Mouse (Mus musculus): ENCODE measurements around the gene Tnfsf12.
A peak's percentile ranks its signal among the peaks of the same experiment; 100 is the strongest.
"Not testable (repeated sequence)": the region's sequence is repeated elsewhere in the genome, so short reads cannot be mapped to it uniquely, and the experiment has no call there.

The Tnfsf12 gene

DNA sequence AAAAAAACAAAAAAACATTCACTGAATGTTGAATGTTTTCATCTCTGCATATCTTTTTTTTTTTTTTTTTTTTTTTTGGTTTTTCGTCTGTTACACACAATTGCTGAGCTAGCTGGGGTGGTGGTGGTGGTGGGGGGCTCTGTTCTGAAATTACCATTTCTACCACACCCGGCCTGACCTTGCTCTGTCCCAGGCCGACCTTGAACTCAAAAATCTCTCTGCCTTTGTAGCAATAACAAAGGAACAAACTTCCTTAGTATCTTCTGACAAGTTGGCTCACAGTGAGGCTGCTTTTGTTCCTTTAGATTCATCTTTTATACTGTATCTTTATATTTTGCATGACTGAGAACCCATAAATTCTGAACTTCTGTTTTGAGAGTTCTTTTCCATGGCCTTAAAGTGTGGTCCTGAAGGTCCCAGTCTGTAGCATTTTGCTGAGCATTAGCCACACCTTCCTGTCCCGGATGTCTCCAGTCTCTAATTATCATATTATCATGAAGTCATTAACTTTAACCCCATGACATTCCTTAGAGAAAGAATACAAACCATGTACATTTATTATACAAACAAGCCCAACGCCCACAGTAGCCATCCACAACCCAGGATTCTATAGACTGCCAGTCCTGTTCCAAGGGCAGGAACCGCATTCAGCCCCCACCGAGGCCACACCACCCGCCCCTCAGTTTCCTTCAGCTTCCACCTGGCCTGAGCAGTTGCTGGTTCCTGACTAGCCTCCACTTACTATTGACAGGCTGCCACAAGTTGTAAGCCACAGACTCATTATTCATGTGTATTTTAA lies 8.4 kb upstream of the Tnfsf12 start:
- no peak for DNase-seq (ENCODE audit: low read depth)

DNA sequence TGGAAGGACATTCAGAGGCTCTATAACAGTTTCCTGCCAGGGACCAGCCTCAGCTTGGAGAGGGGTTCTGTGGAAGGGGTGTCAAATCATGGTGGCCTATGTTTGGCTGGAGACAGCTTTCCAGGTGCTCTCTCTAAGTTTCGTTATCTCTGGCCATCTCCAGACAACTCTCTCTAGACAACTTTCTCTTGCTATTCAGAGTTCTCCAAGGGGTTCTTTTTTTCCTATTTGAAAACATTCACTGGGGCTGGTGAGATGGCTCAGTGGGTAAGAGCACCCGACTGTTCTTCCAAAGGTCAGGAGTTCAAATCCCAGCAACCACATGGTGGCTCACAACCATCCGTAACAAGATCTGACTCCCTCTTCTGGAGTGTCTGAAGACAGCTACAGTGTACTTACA lies 7.7 kb upstream of the Tnfsf12 start:
- not testable (repeated sequence) for DNase-seq (ENCODE audit: low read depth)

DNA sequence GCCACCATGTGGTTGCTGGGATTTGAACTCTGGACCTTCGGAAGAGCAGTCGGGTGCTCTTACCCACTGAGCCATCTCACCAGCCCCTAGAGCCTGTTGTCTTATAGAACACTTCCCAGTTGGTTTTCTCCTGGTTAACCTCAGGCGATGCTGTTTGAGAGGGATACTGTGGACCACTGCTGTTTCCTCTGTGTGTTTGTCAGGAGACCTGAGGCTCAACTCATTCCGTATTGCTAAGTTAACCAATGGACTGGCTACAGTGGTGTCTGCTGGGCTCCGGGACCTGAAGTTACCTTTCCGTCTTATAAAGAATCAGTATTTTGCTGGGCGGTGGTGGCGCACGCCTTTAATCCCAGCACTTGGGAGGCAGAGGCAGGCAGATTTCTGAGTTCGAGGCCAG lies 7.2 kb upstream of the Tnfsf12 start:
- DNase-seq (ENCODE audit: low read depth), result not testable (repeated sequence)

DNA sequence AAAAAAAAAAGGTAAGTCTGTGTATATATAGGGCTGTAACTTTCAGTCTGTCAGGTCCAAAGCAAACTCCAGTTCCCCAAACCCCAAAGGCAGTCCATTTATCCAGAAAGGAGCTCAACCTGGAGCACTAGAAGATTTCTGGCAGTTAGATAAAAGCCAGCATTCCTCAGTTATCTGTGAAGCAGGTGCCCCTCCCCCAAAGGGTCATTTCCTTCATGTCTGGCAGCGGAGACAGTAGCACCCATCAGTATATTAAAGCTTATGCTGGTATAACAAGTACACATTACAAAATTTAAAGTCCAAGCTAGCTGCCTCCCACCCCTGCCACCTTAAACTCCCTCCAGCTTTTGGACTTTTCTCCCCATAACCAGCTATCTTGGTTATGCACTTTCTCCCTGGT lies 3.9 kb upstream of the Tnfsf12 start:
- no peak for DNase-seq (ENCODE audit: low read depth)

DNA sequence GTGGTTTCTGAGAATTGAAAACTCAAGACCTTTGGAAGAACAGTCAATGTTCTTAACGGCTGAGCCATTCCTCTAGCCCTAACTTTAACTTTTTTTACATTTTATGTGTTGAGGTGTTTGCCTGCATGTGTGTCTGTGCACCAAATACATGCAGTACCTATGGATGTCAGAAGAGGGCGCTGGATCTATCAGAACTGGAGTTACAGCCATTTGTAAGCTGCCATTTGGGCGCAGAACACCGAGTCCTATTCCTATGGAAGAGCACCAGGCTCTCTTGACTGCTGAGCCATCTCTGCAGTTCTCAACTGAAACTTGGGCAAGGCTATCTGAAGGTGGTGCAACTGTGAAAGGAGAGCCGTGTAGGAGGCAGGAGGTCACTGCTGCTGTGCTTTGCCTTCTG lies 2.9 kb upstream of the Tnfsf12 start:
- DNase-seq (ENCODE audit: low read depth), result no peak

DNA sequence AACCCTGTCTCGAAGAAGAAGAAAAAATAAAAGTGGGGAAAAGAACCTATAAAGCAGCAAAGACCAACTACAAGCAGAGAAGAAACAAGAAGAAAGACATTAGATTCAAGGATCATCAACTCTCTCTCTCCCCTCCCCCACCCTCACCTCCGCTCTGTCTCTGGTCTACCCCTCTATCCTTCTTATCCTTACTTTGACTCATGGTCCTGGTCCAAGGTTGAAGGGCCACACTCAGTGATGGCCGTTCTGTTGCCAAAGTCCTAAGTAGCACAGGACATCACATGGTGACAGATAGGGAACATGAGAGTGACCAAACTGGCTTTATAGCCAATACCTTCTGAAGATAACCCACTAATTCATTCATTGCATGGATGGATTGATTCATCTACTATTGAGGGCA lies 1.7 kb upstream of the Tnfsf12 start:
- no peak for DNase-seq (ENCODE audit: low read depth)

DNA sequence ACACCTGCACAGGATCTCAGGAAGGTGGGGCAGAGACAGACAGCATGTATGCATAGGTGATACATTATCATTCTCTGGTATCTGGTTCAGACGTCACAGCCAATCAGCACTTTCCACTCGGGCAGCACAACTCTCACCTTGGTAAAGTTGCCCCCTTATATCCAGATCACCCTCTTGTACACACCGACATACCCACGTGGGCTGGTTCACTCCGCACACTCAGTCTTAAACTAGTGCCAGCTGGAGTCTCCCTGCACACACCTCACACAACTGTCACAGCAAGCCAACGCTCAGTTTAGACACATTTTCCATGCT lies 646 bp downstream of the Tnfsf12 start:
- DNase-seq (ENCODE audit: low read depth), result no peak

DNA sequence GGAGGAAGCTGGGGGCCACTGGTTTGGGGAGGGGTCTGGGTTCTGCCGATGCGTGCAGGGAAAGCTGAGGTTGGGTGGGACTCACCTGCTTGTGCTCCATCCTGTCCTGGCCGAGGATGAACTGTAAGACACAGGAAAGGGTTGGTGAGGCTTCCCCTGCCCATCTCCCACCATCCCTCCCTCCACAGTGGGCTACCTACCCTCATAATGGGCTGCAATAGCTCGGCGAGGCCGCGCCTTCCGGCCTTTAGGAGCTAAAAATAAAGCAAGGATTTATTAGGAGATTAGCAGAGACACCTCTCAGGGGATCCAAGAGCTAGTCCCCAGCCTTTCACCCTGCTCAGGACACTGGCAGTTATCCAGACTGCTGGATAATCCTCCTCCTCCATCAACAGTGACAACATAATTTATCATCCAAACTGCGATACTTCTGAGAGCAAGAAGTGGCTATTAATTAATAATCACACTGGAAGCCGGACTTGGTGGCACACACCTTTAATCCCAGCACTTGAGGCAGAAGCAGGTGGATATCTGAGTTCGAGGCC lies 2.2 kb downstream of the Tnfsf12 start:
- DNase-seq (ENCODE audit: low read depth), result no peak

DNA sequence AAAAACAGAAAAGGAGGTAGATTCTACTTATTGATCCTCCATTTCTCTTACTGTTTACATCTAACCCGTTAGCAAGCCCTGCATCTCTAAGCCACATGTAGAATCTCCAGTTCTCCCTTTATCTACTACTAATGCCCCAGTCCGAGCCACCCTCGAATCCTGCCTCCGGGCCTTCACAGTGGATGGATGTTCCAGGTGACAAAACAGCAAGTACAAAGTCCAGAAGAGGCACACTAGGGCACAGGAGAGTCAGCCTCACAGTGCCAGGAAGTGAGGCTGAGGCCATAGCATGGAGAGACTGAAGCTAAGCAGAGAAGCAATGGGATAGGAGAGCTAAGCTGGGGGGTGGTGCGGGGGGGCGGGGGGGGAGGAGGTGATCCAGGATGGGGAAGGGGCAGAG lies 2.8 kb downstream of the Tnfsf12 start:
- DNase-seq (ENCODE audit: low read depth), result no peak

DNA sequence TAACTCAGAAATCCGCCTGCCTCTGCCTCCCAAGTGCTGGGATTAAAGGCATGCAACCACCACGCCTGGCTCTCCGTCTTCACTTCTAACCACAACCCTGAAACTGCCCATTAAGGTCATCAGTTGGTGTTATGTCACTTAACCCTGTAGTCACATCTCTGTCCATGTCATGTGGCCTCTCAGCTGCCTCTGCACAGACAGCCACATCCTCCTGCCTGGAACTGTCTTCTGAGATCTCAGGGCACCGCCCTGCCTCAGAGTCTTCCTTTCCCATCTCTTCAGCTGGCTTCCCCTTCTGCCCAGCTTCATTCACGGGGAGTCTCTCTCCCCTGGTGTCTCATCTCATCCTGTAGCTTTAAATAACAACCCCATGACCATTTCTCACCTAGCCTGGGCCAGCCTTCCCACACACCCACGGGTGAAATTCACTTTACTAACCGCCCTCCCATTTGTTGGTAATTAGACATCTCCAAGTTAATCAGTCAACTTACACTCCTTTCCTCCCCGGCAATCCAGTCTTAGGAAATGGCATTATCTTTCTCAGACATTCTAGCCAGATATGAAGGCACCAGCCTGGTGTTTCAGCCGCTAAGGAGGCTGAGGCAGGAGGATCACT lies 3.3 kb downstream of the Tnfsf12 start:
- DNase-seq (ENCODE audit: low read depth), result no peak

DNA sequence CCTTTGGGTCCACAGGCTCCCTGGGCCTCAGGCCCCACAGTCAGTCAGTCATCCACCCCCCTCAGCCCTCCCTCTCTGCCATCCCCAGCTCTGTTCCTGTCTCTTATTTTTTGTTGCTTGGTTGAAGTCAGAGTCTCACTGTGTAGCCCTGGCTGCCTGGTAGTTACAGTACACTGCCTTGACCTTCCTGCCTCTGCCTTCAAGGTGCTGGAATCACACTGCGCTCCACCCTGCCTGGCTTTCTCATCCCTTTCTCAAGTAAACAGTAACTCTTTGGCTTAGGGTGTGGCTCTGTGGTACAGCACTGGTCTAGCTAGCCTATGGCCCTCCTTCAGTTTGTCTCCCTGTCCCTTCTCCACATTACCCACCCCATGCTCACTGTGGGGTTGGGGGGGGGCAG lies 5.8 kb downstream of the Tnfsf12 start:
- DNase-seq (ENCODE audit: low read depth), result no peak

DNA sequence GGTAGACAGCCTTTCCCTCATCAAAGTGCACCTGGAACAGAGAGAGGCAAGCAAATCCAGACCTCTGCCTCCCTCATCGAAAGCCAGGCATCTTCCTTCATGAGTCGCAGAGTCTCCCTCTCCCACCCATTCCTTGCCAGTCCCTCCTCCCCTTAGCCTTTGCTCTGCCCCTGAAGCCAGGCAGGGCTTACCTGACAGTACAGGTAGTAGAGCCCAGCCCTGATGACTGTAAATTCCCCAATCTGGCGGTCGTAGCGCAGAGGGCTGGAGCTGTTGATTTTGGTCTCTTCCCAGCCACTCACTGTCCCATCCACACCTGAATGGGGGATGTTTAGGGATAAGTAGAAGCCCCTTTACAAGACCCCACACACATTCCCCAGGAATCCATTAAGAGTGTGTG lies 8.6 kb downstream of the Tnfsf12 start:
- DNase-seq (ENCODE audit: low read depth), result no peak

DNA sequence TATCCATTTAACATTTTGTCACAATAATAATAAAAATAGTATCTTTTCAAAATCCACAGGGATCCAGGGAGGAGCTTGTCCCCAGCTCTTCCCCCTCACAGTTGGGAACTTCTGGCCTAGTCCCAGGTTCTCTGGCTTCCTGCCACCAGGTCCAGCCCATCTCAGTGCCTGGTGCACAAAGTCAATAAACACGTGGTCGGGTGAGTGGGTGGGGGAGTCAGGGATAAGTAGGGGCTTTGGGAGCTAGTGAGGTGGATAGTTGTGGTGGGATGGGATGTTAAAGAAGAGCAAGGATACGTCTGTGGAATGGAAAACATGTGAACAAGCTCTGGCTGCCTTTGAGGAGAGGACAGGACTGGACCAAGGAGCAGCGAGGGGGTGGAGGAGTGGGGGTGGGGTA lies 9.3 kb downstream of the Tnfsf12 start:
- DNase-seq (ENCODE audit: low read depth), result no peak

DNA sequence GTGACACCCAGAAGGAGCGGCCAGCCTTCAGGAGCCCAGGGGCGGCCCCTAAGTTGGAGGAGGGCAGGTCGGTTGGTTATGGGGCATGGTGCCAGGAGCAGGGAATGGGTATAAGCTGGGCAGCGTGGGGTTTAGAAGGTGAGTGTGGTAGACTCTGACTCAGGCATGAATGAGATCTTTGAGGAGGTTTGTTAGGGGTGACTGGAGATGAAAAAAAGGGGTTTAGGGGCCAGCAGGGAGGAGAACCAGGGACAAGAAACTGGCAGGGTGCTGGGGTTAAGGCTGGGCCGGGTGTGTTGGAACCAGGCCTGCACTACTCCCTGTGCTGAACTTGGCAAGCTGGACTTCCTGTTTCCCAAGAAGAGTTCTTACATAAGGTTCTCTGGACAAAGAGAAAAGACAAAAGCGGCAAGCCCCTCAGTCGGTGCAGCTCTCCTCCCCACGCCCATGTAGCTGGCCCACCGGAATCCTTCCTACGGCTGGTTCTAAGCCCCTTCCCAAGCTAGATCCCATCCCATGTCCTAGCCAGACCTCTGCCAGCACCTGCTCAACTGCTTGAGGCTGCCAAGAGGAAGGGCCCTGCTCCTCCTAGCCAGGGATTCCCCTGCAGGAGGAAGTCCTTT lies 10.0 kb downstream of the Tnfsf12 start, which contains the start of gene Tnfsf13:
Tnfsf13 (minus strand) TSS at position 259 of the 623 bp plus-strand sequence.
- DNase-seq (ENCODE audit: low read depth), result no peak

DNA sequence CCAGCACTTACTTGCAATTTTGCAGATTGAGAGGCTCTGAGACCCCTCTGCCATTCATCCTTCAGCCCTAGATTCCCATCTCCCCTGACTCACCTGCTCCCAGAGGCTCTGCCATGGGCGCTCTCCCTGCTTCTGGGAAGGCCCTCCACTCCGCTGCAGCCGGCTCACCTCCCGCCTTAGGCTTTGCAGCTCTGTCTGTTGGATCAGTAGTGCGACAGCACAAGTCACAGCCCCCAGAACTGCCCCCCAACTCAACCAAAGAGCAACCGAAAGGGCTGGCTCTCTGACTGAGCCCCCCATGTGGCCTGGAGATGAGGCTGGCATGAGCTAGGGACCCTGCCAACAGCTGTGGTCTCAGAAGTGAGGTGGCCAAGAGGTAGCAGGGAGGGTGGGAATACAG lies 10.7 kb downstream of the Tnfsf12 start:
- DNase-seq (ENCODE audit: low read depth), result no peak

DNA sequence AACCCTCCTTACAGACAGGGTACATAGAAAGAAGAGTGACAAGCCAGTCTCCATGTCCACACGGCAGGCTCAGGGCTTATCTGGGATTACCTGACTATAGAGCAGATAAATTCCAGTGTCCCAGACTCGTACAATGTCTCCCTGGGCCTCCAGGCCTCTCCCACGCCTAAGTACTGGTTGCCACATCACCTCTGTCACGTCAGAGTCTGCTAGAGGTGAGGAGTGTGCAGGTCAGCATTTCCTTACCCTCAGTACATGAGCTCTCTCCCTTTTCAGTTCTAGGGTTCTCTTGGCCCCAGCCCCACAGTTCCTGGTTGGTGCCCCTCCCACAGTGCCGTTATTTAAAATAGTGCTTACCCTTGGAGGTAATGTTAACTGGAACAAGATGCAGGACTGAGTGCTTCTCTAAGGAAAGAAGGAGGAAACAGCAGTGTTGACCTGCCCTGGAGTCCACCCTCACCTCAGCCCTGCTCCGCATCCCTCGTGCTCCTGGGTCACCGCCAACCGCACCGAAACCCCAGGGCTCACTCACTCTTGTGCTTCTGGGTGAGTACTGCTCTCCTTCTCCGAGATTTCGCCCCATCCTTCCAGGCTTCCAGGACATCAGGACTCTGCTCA lies 11.4 kb downstream of the Tnfsf12 start:
- no peak for DNase-seq (ENCODE audit: low read depth)

DNA sequence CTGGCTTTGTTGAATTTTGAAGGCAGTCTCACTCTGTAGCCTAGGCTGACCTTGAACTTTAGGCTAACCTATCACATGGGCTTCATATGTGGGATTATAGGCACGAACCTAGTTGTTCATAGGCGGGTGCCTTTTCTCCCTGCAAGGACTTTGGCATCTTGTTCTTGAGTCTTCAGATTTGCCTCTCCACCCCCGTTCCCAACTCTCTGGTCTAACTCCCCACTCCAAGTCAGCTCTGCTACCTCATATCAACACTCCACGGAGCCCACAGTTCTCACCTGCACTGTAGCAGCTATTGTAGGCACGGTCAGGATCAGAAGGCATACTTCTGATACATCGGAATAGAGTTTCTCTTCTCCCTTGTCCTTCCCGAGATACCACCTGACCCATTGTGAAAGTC lies 12.1 kb downstream of the Tnfsf12 start:
- no peak for DNase-seq (ENCODE audit: low read depth)

DNA sequence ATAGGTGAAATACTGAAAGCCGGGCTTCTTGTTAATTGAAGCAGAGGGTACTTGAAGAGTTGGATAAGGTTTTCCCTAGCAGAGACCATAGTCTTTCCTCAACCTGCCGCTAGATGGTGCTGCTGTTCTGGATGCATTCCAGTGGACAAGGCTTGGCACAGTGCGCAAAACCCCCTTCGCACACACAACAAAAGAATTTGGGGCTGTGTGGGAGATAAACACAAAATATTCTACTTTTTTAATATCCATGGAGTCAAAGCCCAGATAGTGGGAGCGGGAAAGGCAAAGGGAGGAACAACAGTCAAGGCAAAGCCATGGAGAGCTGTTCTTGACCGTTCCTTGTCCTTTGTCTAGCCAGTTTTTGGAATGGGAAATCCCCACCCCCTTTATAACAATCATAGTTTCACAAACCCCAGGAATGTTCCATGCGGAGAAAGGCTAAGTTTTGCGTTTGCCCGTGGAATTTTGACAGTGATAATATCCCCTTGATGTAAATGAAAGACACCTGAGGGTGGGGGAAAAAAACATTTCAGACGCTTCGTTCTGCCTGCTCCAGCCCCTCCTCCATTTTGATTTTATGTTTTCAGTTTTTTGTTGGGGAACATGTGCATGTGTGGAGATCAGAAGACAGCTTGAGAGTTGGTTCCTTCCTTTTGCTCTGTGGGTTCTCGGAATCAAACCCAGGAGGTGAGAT lies 12.7 kb downstream of the Tnfsf12 start:
- peak; percentile 98 for DNase-seq (ENCODE audit: low read depth)

DNA sequence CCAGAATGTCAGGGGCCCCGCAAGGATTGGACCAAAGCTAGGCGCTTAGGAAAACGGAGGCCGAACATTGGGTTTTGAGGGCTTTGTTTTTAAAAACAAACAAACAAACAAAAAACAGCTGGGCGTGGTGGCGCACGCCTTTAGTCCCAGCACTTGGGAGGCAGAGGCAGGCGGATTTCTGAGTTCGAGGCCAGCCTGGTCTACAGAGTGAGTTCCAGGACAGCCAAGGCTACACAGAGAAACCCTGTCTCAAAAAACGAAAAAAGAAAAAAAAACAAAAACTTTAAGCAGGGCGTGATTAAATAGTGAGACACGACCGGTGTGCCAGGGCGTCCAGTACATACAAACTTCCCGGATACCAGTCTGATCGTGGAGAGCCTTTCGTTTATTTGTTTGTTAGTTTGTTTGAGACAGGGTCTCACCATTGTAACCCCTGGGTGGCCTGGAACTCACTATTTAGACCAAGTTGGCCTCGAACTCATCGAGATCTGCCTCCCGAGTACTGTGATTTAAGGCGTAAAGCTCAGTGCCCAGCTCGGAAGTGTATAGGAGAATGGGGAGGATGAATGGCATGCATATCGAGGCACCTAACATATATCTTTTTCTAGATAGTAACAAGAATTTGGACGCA lies 13.3 kb downstream of the Tnfsf12 start:
- DNase-seq (ENCODE audit: low read depth), result no peak

DNA sequence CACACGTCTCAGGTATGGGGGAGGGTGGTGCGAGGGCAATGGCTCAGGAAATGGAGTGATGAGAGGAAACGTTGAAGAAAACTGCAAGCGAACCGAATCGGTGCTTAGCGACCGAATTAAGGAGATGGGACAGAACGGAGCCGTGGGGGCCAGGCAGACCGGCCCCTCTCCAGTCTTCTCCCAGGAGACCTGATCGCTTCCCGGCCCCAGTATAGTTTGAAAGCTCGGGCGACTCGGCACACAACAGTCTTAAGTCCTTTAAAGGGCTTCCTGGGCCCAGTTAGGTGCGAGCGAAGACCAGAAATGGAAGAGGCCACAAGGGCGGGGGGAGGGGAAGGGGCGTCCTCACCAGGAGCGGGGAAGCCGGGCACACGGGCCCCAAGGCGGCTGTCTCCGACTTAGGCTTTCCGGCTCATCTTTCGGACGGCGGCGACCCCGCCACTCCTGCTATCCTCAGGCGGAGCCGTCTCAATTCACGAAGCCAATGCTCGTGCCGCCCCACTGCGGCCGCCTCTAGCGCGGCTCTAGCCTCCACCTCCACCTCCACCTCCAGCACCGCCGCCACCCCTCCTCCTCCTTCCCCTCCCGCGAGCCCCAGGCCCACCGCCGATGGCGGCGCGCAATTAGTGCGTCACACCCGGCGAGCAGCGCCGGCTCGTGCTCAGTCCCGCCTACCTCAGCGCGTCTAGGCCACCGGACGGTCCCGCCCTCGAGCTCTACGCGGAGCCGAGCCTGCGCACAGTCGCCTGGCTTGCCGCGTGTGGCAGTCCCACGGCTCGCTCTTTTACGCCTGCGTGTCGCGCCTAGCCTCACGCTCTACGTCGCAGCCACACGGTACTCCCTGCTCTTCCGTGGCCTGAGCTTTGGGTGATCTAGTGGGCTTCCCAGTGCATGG lies 14.1 kb downstream of the Tnfsf12 start, which contains the start of gene Senp3:
Senp3 (minus strand) TSS at position 771 of the 895 bp plus-strand sequence.
- DNase-seq (ENCODE audit: low read depth), result peak; percentile 92
